ENCODE assay signal across 27 mouse cellular contexts in the genomic region with DNA sequence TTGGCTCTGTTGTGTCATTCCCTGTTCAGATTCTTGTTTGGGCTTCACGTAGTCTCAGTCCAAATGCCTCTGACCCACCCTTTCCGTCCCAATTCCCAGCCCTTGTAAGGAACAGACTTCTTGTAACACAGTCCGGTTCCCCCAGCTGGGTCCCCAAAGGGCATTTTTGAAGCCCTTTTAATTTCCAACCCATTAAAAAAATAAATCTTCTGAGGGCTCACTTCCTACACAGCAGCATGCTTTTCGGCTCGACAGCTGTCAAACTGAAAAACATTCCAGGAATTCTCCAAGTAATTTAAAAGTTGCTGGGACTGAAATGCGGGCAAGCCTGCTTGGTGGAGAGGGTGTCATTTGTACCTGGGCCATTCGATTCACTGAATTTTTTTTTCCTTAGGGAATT.
DNase-seq lines count a peak whose midpoint lies in the region; ATAC-seq lines count a peak whose summit lies in the region.
"Had no signal": no experiment of that assay in that cellular context is flagged by ENCODE, and none has a peak within 500 bp of the region (broad histone marks: within the 10 kb centered on the region; RNA-seq: fewer than 3 reads in every experiment).

No protein-coding gene starts in this region.

- no peak for ATAC-seq in midbrain, embryonic 11.5 days (ENCODE audit: low FRiP score)
- ATAC-seq: forebrain, embryonic 14.5 days; forebrain, postnatal 0 days; hindbrain, postnatal 0 days; inflammation-experienced regulatory T-cells, adult 6 months; Patski had no signal

- no peak overlapping the region for H3K9ac ChIP-seq in midbrain, embryonic 11.5 days (ENCODE audit: low read length)
- H3K9ac ChIP-seq: embryonic facial prominence, embryonic 12.5 days; embryonic facial prominence, embryonic 15.5 days; forebrain, postnatal 0 days; heart, embryonic 12.5 days; heart, embryonic 15.5 days; hindbrain, embryonic 14.5 days had no signal

- no peaks in the 10 kb centered on the region for H3K36me3 ChIP-seq in midbrain, embryonic 11.5 days (ENCODE audit: control insufficient read depth, insufficient read depth, low read length)
- no peaks in the 10 kb centered on the region for H3K36me3 ChIP-seq in midbrain, embryonic 10.5 days
- H3K36me3 ChIP-seq: embryonic facial prominence, embryonic 12.5 days; embryonic facial prominence, embryonic 15.5 days; heart, embryonic 12.5 days; heart, embryonic 15.5 days; hindbrain, embryonic 10.5 days had no signal

- WGBS in midbrain, embryonic 11.5 days: 44% methylated on average over 7 of the region's 7 CpGs
- 51% methylated on average over 7 of the region's 7 CpGs for WGBS in midbrain, embryonic 10.5 days

- peaks cover 11% of the 10 kb centered on the region for H3K4me1 ChIP-seq in midbrain, embryonic 11.5 days (ENCODE audit: control insufficient read depth, insufficient read depth, low read length)
- H3K4me1 ChIP-seq in midbrain, embryonic 10.5 days: peaks cover 18% of the 10 kb centered on the region
- H3K4me1 ChIP-seq: heart, embryonic 12.5 days; heart, embryonic 15.5 days had no signal

- H3K4me2 ChIP-seq in midbrain, embryonic 11.5 days: no peak overlapping the region
- H3K4me2 ChIP-seq: embryonic facial prominence, embryonic 12.5 days; embryonic facial prominence, embryonic 15.5 days; heart, embryonic 12.5 days; heart, embryonic 15.5 days; hindbrain, embryonic 14.5 days had no signal

- no peak overlapping the region for H3K4me3 ChIP-seq in midbrain, embryonic 11.5 days (ENCODE audit: low read depth, low read length)
- H3K4me3 ChIP-seq in midbrain, embryonic 10.5 days: no peak overlapping the region
- H3K4me3 ChIP-seq: embryonic facial prominence, embryonic 12.5 days; embryonic facial prominence, embryonic 15.5 days; gastrocnemius, adult 2 months; heart, embryonic 12.5 days; heart, embryonic 15.5 days; hindbrain, embryonic 10.5 days had no signal

- H3K9me3 ChIP-seq in midbrain, embryonic 11.5 days (ENCODE audit: control insufficient read depth, low read length): no peaks in the 10 kb centered on the region
- no peaks in the 10 kb centered on the region for H3K9me3 ChIP-seq in midbrain, embryonic 10.5 days (replicated peaks)
- H3K9me3 ChIP-seq: embryonic facial prominence, embryonic 15.5 days; heart, embryonic 12.5 days; heart, embryonic 15.5 days; hindbrain, embryonic 10.5 days had no signal

- H3K27me3 ChIP-seq in midbrain, embryonic 11.5 days (ENCODE audit: control insufficient read depth, insufficient read depth, low read length): peaks cover 27% of the 10 kb centered on the region
- H3K27me3 ChIP-seq in midbrain, embryonic 10.5 days (ENCODE audit: low read depth, poor library complexity, severe bottlenecking): peaks cover 73% of the 10 kb centered on the region
- H3K27me3 ChIP-seq: Patski had no signal

- peak; percentile 14 for DNase-seq in embryo, embryonic 10.5 days (ENCODE audit: low spot score)
- no peak for DNase-seq in embryo, embryonic 11 days
- DNase-seq in kidney, postnatal 10 days: peak; percentile 15
- DNase-seq in kidney, postnatal 25 days: no peak
- peak; percentile 79 for DNase-seq in midbrain, embryonic 11.5 days (ENCODE audit: low spot score, missing footprints)
- DNase-seq in midbrain, embryonic 10.5 days (ENCODE audit: low spot score): no peak
- DNase-seq: adrenal gland, postnatal 10 days; adrenal gland, postnatal 36 days; cerebellum, adult 18-20 months; cerebellum, adult 9-10 months; cerebellum, postnatal 14 days; forebrain, postnatal 0 days; gastrocnemius, adult 2 months; gastrocnemius, postnatal 25 days; heart, adult 18-20 months; heart, postnatal 10 days; heart, postnatal 36 days had no signal

- no peak overlapping the region for H3K27ac ChIP-seq in midbrain, embryonic 11.5 days (ENCODE audit: low read depth, low read length)
- no peak overlapping the region for H3K27ac ChIP-seq in midbrain, embryonic 10.5 days (replicated peaks)
- H3K27ac ChIP-seq: embryonic facial prominence, embryonic 12.5 days; embryonic facial prominence, embryonic 15.5 days; gastrocnemius, adult 2 months; heart, embryonic 15.5 days; hindbrain, embryonic 10.5 days; hindbrain, embryonic 14.5 days; hindbrain, postnatal 0 days had no signal

Comparison
In these comparisons a context has a peak if more than half of its experiments do, and no peak if none do; other contexts are left out.
1. DNase-seq: peak in embryo, embryonic 10.5 days (single experiment), kidney, postnatal 10 days (single experiment) and midbrain, embryonic 11.5 days (single experiment); none in embryo, embryonic 11 days (single experiment), kidney, postnatal 25 days (0 of 2) and midbrain, embryonic 10.5 days (single experiment).